Mouse (Mus musculus): ENCODE measurements at regions not wholly inside any gene's neighbourhood (a gene's known extent, or its start where the extent isn't known, plus 50 kb on each side); places are given as distances from the start of the nearest gene placed in this dataset.

DNA sequence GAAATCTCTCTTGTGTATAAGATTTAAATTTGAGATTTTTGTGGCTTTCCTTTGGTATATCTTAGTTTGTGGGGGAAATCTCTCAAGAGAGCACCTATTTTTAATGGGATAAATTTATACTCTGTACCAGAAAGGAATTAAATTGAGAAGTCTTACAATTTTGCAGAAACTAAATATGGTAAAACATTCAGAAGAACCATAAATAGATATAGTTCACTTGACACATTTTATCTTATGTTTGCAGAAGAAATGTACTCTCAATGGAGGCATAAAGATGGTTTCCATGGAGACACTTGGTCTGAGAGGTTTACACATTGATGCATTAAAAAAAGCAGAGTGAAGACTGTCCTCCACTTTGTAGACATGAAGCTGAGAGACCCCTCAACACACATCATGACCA, 86.9 kb downstream of the Ndufa10 start:
- Histone ChIP-seq H3K9ac (ENCODE audit: low read length) (no peak overlapping the region), H3K36me3 (ENCODE audit: control insufficient read depth, insufficient read depth, low read length) (no peaks in the 10 kb centered on the region)
- ATAC-seq (ENCODE audit: insufficient number of reproducible peaks, low FRiP score, low TSS enrichment, low read depth) = no peak

DNA sequence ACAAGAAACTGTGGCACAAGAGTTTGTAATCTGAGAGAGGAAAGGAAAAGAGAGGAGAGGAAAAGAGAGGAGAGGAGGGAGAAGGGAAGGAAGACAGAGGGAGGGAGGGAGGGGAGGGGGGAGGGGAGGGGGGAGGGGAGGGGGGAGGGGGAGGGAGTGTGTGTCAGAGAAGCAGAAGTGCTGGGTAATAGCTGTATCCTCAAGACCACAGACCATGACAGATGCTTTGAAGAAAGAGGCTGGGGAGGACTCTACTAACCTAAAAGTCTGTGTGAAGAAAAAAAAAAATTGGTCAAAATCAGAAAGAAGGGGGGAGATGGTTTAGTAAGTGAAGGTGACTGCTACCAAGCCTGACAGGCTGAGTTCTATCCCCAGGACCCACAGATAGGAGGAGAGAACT, 88.7 kb downstream of the Ndufa10 start:
- H3K36me3 ChIP-seq (ENCODE audit: control insufficient read depth, insufficient read depth, low read length) = no peaks in the 10 kb centered on the region
- DNase-seq (ENCODE audit: low spot score) = no peak
- ATAC-seq (ENCODE audit: insufficient number of reproducible peaks, low FRiP score, low TSS enrichment, low read depth) = no peak
- H3K9ac ChIP-seq (ENCODE audit: low read length) = no peak overlapping the region
- no peak overlapping the region for H3K4me2 ChIP-seq (ENCODE audit: low read depth, severe bottlenecking)
- no peaks in the 10 kb centered on the region for H3K4me1 ChIP-seq (ENCODE audit: control insufficient read depth, insufficient read depth, low read length)
- no peak overlapping the region for H3K27ac ChIP-seq (replicated peaks; ENCODE audit: low read depth, low read length)
- no peak overlapping the region for H3K4me3 ChIP-seq (ENCODE audit: low read depth, low read length)
- H3K27me3 ChIP-seq (ENCODE audit: control insufficient read depth, insufficient read depth, low read length) = no peaks in the 10 kb centered on the region
- H3K9me3 ChIP-seq (ENCODE audit: control insufficient read depth, low read length) = no peaks in the 10 kb centered on the region

More for the DNA sequence above, 86.9 kb downstream of the Ndufa10 start:
- Histone ChIP-seq H3K27me3 (ENCODE audit: control insufficient read depth, insufficient read depth, low read length) (no peaks in the 10 kb centered on the region), H3K9me3 (ENCODE audit: control insufficient read depth, low read length) (no peaks in the 10 kb centered on the region), H3K4me1 (ENCODE audit: control insufficient read depth, insufficient read depth, low read length) (no peaks in the 10 kb centered on the region), H3K27ac (replicated peaks; ENCODE audit: low read depth, low read length) (no peak overlapping the region), H3K4me2 (ENCODE audit: low read depth, severe bottlenecking) (no peak overlapping the region), H3K4me3 (ENCODE audit: low read depth, low read length) (no peak overlapping the region)
- DNase-seq (ENCODE audit: low spot score) = no peak

DNA sequence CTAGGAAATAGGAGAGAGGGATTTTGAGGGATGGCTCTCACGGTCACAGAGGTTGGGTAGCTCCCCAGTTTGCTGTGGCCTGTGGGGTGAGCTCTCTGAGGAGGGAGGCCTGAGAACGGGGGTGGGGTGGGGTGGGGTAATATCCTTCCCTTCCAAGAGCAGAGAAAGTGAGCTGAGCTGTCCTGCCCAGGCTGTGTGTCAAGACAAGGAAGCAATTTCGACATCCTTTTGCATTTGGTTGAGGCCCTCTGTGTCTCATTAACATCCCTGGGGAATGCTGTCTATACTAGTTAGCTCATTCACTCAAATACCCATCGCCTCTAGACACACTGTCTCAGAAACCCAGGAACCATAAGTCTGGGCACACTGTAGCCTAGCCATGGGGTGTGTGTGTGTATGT, 89.9 kb downstream of the Ndufa10 start:
- Histone ChIP-seq H3K9ac (ENCODE audit: low read length) (no peak overlapping the region), H3K4me2 (ENCODE audit: low read depth, severe bottlenecking) (no peak overlapping the region), H3K27ac (replicated peaks; ENCODE audit: low read depth, low read length) (no peak overlapping the region), H3K9me3 (ENCODE audit: control insufficient read depth, low read length) (no peaks in the 10 kb centered on the region), H3K27me3 (ENCODE audit: control insufficient read depth, insufficient read depth, low read length) (no peaks in the 10 kb centered on the region), H3K36me3 (ENCODE audit: control insufficient read depth, insufficient read depth, low read length) (no peaks in the 10 kb centered on the region), H3K4me1 (ENCODE audit: control insufficient read depth, insufficient read depth, low read length) (peaks cover 9% of the 10 kb centered on the region), H3K4me3 (ENCODE audit: low read depth, low read length) (no peak overlapping the region)
- ATAC-seq (ENCODE audit: insufficient number of reproducible peaks, low FRiP score, low TSS enrichment, low read depth) = no peak
- 65% methylated on average over 4 of the region's 4 CpGs for WGBS
- DNase-seq (ENCODE audit: low spot score) = no peak

DNA sequence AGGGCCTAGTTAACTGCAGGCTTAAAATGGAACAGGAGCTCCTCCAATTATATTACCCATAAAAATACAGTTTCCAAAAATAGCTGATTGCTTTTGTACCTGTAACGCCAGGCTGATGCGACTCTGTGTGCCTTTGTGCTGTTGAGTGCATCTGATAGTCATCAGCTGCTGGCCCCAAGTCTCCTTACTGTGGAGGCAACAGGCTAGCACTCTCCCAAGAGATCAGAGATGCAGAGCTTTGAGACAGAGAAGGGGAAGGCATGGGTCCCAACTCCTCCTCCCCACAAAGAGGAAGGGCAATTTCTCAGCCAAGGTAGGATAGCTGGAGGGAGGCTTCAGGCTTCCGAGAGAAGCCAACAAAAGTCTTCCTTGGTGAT, 94.2 kb downstream of the Ndufa10 start:
- Histone ChIP-seq H3K9ac (ENCODE audit: low read length) (no peak overlapping the region), H3K4me2 (ENCODE audit: low read depth, severe bottlenecking) (no peak overlapping the region), H3K4me1 (ENCODE audit: control insufficient read depth, insufficient read depth, low read length) (peaks cover 22% of the 10 kb centered on the region), H3K9me3 (ENCODE audit: control insufficient read depth, low read length) (no peaks in the 10 kb centered on the region), H3K4me3 (ENCODE audit: low read depth, low read length) (no peak overlapping the region), H3K27me3 (ENCODE audit: control insufficient read depth, insufficient read depth, low read length) (no peaks in the 10 kb centered on the region), H3K36me3 (ENCODE audit: control insufficient read depth, insufficient read depth, low read length) (no peaks in the 10 kb centered on the region), H3K27ac (replicated peaks; ENCODE audit: low read depth, low read length) (peak overlapping the region; percentile 68)
- DNase-seq (ENCODE audit: low spot score) (no peak), ATAC-seq (ENCODE audit: insufficient number of reproducible peaks, low FRiP score, low TSS enrichment, low read depth) (peak; percentile 12; the same call in 1 of the 2 replicates)
- 47% methylated on average over 3 of the region's 3 CpGs for WGBS

DNA sequence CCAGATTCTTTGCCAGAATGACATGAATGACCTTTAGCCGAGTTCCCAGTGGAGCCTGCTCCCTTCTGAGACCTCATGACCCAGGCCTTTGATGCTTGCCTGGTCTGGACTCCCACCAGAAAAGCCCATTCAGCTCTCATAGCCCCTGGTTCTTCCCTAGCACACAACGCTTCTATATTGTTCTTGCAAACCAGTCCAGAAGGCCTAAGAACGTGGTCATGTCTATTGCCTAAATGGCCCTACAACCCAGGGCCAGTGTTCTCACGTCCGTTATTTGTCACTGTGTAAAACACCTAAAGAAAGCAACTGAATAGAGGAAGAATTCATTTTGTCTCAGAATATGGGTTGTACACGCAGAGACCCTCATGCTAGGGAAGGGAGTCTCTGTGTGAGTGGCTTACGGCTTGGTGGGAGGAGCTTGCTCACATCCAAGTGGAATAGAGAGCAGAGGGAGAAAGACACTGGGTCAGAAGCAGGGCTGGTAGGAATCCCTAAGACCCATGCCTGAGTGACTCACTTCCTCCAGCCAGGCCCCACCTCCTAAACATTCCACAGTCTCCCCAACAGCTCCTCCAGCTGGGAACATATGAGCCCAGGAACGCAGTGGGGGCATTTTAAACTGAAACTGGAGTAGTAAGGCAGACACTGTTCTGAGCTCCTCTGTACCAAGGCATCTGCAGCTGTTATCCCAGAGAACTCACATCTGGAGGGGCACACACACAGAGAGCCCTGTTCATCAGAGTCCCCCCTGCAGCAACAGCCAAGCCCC, 94.7 kb downstream of the Ndufa10 start:
- no peak overlapping the region; the same call in 1 of the 2 replicates for H3K9ac ChIP-seq (ENCODE audit: low read length)
- peak; percentile 86 for ATAC-seq (ENCODE audit: insufficient number of reproducible peaks, low FRiP score, low TSS enrichment, low read depth)
- no peak overlapping the region for H3K4me2 ChIP-seq (ENCODE audit: low read depth, severe bottlenecking)
- DNase-seq (ENCODE audit: low spot score) = peak; percentile 66
- H3K27me3 ChIP-seq (ENCODE audit: control insufficient read depth, insufficient read depth, low read length) = no peaks in the 10 kb centered on the region
- H3K4me1 ChIP-seq (ENCODE audit: control insufficient read depth, insufficient read depth, low read length) = peaks cover 22% of the 10 kb centered on the region
- WGBS = 57% methylated on average over 8 of the region's 8 CpGs
- H3K36me3 ChIP-seq (ENCODE audit: control insufficient read depth, insufficient read depth, low read length) = no peaks in the 10 kb centered on the region
- no peak overlapping the region for H3K4me3 ChIP-seq (ENCODE audit: low read depth, low read length)
- peak overlapping the region; percentile 68 for H3K27ac ChIP-seq (replicated peaks; ENCODE audit: low read depth, low read length)
- no peaks in the 10 kb centered on the region for H3K9me3 ChIP-seq (ENCODE audit: control insufficient read depth, low read length)

DNA sequence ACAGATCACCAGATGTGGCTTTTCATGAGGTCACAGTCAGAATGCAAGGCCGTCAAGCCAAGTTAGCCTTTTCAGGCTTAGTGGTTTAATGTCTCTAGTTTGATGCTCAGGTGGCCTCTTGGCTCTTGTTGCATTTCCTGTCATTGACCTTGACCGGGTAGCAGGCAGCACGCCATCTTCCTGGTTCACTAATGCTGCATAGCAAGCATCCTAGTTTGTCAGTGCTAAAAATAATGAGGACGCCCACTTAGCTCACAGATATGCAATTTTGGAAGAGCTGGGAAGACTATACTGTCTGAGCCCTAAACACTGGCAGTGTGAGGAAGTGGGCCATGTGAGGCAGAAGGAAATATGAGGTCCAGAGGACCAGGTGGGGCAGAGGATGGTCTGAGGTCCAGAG, 97.2 kb downstream of the Ndufa10 start:
- DNase-seq (ENCODE audit: low spot score) = no peak
- no peak overlapping the region for H3K27ac ChIP-seq (replicated peaks; ENCODE audit: low read depth, low read length)
- ATAC-seq (ENCODE audit: insufficient number of reproducible peaks, low FRiP score, low TSS enrichment, low read depth) = no peak
- H3K9ac ChIP-seq (ENCODE audit: low read length) = no peak overlapping the region
- peaks cover 27% of the 10 kb centered on the region for H3K4me1 ChIP-seq (ENCODE audit: control insufficient read depth, insufficient read depth, low read length)
- no peaks in the 10 kb centered on the region for H3K36me3 ChIP-seq (ENCODE audit: control insufficient read depth, insufficient read depth, low read length)
- H3K27me3 ChIP-seq (ENCODE audit: control insufficient read depth, insufficient read depth, low read length) = no peaks in the 10 kb centered on the region
- H3K9me3 ChIP-seq (ENCODE audit: control insufficient read depth, low read length) = no peaks in the 10 kb centered on the region
- H3K4me2 ChIP-seq (ENCODE audit: low read depth, severe bottlenecking) = no peak overlapping the region
- WGBS = 59% methylated on average over 4 of the region's 4 CpGs
- no peak overlapping the region for H3K4me3 ChIP-seq (ENCODE audit: low read depth, low read length)

DNA sequence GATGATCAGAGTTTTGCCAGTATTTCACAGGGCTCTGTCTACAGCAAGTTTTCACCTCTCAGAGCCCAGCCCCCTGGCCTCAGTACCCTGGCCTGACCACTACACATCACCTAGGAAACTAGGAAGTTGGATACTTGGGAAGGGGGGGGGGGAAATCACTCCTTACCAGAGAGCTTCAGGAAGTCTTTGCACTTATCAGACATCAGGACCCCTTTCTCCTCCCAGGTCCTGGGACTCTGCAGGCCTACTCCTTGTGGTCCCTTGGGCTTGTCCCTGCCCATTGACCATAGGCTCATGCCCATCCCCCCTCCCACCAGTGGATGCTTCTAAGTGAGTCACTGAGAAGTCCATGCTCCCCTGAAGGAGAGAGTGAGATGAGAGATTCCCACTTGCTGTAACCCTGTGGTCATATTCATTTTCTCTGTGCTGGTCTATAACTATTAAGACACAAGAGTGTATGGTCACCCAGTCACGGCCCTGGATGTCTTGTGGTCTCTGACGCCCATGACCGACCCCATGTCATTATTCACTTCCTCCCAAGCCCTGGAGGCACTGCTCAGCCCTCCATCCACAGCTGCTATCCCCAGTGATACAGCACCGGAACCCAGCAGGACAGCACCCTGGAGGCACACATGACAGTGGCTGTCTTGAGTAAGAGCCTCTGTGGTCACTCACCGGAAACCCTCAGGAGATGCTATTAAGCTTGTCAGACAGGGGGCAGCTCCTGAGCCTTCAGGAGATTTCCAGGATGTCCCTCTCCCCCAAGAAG, 101.3 kb downstream of the Ndufa10 start:
- Histone ChIP-seq H3K4me3 (ENCODE audit: low read depth, low read length) (no peak overlapping the region), H3K4me2 (ENCODE audit: low read depth, severe bottlenecking) (no peak overlapping the region), H3K36me3 (ENCODE audit: control insufficient read depth, insufficient read depth, low read length) (no peaks in the 10 kb centered on the region), H3K9ac (ENCODE audit: low read length) (no peak overlapping the region), H3K27ac (replicated peaks; ENCODE audit: low read depth, low read length) (0 out of 2 replicates have a peak overlapping the region, but pooled peaks have one; percentile 42), H3K9me3 (ENCODE audit: control insufficient read depth, low read length) (no peaks in the 10 kb centered on the region), H3K4me1 (ENCODE audit: control insufficient read depth, insufficient read depth, low read length) (peaks cover 21% of the 10 kb centered on the region), H3K27me3 (ENCODE audit: control insufficient read depth, insufficient read depth, low read length) (no peaks in the 10 kb centered on the region)
- peak; percentile 32; the same call in 1 of the 2 replicates for ATAC-seq (ENCODE audit: insufficient number of reproducible peaks, low FRiP score, low TSS enrichment, low read depth)
- 81% methylated on average over 5 of the region's 5 CpGs for WGBS
- DNase-seq (ENCODE audit: low spot score) = no peak

DNA sequence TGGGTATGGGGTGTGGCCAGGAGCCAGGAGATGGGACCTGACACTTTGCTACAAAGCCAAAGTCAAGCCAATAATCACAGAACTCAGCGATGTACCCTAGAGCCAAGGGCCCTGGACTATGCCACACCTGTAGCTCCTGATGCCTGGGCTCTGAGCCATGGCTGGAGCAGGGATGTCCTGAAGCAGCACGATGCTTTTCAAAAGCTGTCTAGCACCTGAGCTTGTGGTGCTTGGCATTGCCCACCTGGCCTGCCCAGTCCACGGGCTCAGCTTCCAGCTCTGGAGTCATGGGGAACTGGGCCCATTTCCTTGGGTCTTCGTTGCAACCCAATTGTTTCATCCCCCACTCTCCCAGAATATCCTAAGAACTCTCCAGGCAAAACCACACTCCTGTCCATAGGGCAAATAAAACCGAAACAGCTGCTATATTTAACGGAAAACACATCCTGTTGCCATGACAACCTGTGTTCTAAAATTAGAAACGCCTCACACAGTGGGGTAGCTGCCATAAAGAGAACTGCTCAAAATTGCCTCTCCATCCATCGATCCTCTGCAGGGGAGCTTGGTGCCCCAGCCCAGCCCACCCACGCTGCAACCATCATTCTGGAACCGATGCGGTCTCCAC, 102.2 kb downstream of the Ndufa10 start:
- ATAC-seq (ENCODE audit: insufficient number of reproducible peaks, low FRiP score, low TSS enrichment, low read depth) (peak; percentile 83), DNase-seq (ENCODE audit: low spot score) (peak; percentile 58)
- 37% methylated on average over 11 of the region's 11 CpGs for WGBS
- Histone ChIP-seq H3K27ac (replicated peaks; ENCODE audit: low read depth, low read length) (no peak overlapping the region), H3K4me2 (ENCODE audit: low read depth, severe bottlenecking) (no peak overlapping the region), H3K27me3 (ENCODE audit: control insufficient read depth, insufficient read depth, low read length) (no peaks in the 10 kb centered on the region), H3K4me3 (ENCODE audit: low read depth, low read length) (no peak overlapping the region), H3K36me3 (ENCODE audit: control insufficient read depth, insufficient read depth, low read length) (no peaks in the 10 kb centered on the region), H3K4me1 (ENCODE audit: control insufficient read depth, insufficient read depth, low read length) (peaks cover 15% of the 10 kb centered on the region), H3K9ac (ENCODE audit: low read length) (no peak overlapping the region), H3K9me3 (ENCODE audit: control insufficient read depth, low read length) (no peaks in the 10 kb centered on the region)

All from limb, embryonic 11.5 days (tissue).